Mouse (Mus musculus): Measurements from ENCODE around the gene Fut2.

The Fut2 gene

DNA sequence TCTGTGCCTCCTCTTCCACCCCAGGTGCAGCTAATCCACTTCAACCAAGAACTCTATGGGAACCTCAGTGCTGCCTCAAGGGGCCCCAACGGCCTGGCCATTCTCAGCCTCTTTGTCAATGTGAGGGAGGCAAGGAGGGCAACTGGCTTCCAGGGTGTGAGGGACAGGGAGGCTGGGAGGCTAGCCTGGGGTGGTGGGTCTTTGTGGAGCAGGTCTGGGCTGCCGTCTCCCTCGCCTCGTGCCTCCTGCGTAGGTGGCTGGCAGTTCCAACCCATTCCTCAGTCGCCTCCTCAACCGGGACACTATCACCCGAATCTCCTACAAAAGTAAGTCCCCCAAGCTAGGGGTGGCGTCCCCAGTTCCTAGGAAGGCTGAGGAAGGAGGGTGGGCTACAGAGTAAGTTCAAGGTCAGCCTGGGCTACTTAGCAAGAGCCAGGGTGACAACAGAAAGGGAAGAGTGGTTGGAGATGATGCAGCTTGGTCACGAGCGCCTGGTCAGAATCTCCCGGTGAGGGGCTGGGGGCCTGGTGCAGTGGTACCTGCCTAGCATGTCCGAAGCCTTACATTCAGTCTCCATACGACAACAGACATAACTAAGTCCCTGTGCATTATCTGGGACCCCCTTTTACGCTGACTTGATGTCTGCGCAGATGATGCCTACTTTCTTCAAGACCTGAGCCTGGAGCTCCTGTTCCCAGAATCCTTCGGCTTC is 36.8 kb upstream of the Fut2 start:
- DNase-seq (ENCODE audit: low read depth, low spot score) = no peak

DNA sequence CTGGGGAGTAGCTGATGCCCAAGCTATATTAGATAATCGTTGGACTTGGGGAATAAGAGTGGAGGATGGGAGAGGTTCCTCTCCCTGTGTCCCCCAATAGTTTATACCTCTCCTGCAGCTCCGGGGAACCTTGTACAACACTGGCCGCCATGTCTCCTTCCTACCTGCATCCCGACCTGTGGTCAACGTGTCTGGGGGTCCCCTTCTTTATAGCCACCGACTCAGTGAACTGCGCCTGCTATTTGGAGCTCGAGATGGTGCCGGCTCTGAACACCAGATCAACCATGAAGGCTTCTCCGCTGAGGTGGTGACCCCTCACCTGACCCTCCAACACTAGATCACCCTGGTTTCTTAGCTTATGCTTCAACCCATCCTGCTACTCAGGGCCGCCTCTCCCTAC is 36.1 kb upstream of the Fut2 start:
- no peak for DNase-seq (ENCODE audit: low read depth, low spot score)

DNA sequence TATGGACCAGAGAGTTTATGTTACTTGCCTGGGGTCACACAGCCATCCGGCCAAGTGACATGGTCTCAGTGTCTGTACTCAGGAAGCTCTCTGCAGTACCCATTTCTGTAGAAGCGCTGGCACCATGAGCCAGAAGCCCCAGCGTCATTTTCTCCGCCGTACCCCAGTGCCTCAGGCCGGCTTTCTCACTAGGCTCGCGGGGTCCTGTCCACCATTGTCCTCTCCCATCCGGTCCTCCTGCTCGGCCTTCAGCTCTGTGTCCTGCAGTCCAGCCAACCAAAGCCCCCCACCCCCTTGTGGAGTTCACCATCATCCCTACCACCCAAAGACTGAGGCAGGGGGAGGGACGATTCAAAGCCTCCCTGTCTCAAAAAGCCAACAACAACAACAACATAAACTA is 35.4 kb upstream of the Fut2 start:
- no peak for DNase-seq (ENCODE audit: low read depth, low spot score)

DNA sequence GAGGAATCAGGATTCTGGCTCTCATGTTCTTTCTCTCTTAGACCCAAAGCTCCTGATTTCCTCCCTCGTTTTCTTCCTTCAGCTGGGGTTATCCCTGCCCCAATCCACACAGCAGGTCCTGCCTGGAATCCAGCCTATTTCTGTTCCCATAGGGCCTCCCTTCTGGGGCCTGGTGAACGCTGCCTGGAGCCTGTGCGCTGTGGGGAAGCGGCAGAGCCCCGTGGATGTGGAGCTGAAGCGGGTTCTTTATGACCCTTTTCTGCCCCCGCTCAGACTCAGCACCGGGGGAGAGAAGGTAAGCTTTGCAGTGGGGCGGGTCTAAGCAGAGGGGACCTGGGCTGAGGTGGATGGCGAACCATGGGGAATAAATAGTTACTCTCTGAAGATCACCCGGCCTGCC is 34.9 kb upstream of the Fut2 start:
- no peak for DNase-seq (ENCODE audit: low read depth, low spot score)

DNA sequence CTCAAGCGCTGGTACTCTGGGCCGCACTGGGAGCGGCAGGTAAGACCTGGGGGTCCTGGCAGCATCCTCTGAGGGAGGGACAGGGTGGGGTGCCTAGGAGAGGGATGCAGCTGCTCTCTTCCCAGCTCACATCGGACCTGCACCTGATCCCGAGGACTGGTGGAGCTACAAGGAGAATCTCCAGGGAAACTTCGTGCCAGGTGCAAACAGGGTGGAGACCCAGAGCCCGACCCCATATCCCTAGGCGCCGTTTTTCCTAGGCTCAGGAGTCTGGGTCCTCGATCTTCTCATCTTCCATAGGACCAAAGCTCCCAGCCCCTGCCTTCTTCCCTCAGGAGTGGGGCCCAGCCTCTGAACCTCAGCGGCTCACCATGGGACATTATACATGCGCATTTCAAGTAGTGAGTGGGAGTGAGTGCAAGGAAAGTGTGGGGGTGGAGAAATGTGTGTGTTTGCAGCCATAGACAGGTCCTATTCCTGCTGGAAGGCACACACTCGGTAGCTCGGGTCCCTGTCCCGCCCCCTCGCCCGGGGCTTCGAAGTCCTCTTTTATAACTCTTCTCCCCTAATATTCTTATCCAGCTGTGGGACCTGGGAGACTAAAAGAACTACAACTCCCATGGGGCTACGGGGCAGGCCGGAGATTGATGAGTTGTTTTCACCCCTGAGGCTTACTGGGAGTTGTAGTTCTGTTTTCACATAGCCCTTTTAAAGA is 34.3 kb upstream of the Fut2 start:
- peak; percentile 78 for DNase-seq (ENCODE audit: low read depth, low spot score)

DNA sequence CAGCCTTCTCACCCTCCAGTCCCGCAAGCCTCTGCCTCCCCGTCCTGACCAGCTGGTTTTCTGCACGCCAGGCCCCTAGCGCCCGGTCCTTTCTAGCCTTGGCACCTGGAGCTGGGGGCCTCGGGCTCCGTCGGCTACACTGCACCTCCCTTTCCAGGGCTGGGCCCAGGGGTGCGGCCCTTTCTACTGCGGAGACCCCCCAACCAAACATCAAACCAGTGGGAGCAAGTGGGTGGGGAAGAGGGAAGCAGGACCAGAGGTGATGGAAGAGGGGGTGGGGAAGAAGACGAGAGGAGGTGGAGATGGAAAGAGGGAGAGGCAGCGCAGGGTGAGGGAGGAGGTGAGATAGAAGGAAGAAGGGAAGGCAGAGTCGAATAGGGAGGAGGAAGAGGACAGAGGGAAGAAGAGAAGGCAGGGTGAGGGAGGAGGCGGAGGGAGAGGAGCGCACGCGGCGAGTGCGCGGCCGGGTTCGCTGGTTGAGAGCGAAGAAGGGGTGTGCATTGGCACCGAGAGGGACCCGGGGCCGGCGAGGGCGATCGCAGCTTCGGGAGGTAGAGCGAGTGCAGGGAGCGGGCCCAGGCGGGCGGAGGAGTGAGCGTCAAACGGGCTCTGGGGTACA is 33.4 kb upstream of the Fut2 start, which contains the start of gene Car11:
Car11 (plus strand) TSS at position 321 of the 619 bp plus-strand sequence.
- DNase-seq (ENCODE audit: low read depth, low spot score) = no peak

DNA sequence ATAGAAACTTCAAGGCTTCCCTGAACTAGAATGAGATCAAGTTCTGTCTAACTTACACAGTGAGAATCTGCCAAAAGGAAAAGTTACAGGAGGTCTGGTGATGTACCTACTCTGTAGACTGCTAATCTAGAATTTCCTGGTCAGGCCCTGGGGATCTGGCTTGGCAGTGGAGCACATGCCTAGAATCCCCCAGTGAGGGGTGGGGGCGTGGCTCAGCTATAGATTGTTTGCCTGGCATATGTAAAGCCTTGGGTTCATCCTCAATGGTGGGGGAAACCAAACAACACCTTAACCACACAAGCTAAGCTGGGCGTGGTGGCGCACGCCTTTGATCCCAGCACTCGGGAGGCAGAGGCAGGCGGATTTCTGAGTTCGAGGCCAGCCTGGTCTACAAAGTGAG is 31.7 kb upstream of the Fut2 start:
- DNase-seq (ENCODE audit: low read depth, low spot score) = no peak

DNA sequence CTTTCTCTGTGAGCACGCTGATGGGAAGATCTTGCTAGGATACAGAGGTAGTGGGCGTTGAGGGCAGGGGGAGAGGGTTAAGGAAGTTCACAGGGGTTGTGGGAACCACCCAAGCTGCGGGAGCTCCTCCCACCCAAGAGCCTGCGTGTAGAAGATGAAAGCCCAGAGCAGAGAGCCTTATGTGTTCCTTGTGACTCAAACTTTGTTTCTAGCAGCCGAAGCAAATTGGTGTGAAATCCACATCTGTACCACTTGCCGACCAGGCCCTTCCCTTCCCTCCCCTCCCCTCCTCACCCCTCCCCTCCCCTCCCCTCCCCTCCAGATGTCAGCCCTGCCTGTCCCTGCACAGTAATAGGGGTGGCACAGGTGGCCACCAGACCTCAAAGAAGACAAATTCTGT is 28.9 kb upstream of the Fut2 start:
- DNase-seq (ENCODE audit: low read depth, low spot score) = no peak

DNA sequence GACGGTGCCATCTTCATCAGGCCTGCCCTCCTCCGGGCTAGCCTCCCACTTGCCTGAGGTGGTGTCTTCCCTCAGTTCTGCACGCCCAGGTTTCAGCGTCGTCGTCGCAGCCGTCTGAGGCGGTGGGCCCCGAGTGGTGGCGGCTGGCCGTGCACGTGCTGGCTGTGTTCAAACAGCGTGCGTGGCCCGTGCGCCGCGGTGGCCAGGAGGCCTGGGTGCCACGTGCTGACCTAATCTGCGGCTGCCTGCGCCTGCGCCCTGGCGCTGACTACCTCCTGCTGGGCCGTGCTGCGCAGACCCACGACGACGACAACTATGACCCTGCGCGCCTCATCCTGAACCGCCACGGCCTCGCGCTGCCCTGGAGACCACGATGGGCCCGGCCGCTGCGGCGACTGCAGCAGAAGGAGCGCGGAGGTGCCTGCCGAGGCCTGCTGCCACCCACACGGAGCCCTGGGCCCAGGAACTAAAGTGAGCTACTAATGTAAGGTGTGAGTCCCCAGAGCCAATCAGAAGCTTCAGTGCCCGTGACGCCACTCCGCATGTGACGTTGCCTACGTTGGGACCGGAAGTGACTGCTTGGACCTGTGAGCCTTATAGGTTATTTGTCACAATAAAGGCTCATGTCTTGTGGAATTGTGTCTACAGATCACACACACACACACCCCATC is 27.9 kb upstream of the Fut2 start, which contains the start of gene Sec1:
Sec1 (minus strand) TSS at position 482 of the 671 bp plus-strand sequence.
- no peak for DNase-seq (ENCODE audit: low read depth, low spot score)

DNA sequence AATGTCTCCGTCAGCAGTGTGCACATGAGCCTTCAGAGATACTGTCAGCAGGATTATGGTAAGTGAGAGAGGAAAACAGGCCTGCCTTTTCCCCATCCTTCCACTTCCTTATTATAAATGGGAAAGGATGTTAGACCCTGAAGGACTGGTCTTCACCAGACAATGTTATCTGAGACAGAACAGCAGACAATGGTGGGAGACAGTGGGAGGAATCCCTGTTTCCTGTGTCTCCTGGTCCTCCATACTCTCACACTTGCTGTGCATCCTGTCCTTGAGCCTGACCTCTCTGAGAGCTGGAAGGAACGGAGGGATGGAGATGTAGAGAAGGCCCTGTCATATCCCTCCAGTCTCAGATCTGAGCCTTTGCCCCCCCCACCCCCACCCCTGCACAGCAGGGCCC is 26.2 kb upstream of the Fut2 start:
- no peak for DNase-seq (ENCODE audit: low read depth, low spot score)

DNA sequence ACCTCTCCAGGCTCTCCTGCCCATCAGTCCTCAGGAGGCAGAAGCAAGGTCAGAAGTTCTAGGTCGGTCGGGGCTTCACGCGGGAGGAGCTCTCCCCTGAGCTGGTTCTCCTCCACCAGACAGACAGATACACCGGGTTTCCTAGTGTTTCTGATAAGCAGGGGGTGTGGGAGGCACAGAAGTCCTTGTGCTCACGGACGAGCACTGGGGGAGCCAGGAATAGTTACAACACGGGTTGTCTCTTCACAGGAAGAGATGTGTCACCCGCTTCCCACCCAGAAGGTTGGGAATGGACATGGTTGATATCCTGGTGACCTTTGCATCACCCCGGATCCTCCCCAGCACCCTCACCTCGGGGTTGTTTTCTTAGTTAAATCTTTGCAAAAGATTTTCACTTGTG is 23.6 kb upstream of the Fut2 start:
- no peak for DNase-seq (ENCODE audit: low read depth, low spot score)

DNA sequence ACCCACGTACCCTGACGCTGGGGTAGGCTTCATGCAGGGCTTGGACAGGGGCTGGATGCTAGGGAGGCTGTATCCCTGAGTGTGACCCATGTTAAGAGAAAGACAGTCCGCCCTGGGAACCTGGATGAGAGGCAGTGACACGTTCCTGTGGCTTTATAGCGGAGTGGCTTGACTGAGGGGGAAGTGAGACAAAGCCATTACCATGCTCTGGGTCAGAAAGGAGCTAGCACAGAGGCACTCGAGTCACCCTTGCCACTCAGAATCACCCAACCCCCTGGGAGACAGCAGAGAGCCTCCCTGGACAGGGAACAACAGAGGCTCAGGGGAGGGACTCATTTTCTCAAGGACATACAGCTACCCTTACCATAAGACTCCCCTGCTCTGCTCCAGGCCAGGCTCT is 22.9 kb upstream of the Fut2 start:
- no peak for DNase-seq (ENCODE audit: low read depth, low spot score)

DNA sequence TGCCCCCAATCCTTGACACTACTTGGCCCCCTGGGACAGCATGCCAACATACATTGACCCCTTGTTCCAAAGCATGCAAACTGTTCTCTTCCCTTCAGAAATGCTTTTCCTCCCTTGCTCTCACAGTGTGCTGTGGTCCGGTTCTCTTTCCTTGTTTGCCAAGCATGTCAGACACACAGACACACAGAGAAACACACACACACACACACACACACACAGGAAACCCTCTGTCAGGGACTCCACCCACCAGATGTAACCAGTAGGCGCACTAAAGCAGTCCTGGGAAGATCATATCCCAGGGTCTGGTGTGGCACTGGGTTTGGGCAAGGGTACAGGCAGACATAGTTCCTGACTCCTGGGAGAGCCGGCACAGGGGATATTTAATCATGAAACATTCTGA is 20.6 kb upstream of the Fut2 start:
- DNase-seq (ENCODE audit: low read depth, low spot score) = no peak

DNA sequence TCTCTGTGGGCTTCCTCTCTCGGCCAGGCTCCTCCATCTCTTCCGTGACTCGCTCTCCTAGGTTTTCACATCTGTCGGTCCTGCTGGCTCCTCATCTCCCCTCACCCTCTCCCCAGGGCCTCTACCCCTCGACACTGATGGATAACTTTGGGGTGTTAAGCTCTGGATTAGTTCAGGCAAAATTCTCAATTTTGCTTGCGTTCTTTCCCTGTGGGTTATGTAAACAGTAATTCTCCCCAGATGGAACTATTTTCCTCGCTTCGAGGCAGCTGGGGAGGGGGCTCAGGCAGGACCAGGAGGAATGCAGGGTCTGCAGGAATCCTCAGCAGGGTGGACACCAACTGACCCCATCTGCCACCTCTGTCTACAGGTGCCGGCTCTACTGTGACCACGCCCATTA is 19.6 kb upstream of the Fut2 start:
- DNase-seq (ENCODE audit: low read depth, low spot score) = no peak

DNA sequence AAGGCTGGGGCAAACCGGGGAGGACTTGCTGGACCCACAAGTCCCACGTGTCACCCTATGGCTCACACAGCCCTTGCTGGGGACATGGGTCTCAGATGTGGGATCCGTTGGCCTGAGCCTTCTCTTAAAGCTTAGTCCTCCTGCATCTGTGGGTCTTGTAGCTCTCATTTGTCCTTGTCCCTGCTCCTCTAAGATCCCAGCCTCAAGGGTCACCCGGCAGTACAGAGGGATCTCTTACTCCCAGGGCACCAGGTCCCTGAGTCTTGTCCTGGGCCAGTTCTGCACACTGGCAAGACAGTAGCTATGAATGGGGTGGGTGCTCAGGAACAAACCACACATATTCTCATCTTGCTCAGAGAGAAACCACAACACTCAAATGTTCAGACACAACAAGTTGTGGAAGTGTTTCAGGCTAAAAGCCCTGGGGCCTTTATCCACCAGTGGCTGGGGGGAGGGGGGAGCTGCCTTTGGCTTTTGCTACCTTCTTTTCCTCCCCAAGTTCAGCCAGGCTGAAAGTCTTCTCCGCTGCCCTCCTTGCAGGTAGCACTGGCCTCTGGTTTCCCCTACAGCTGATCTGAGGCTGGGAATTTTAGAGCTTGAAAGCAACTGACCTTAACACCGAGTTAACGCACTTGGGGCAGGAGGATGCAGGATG is 17.3 kb upstream of the Fut2 start, which contains the start of gene Ntn5:
Ntn5 (plus strand) TSS at position 627 of the 655 bp plus-strand sequence.
- no peak for DNase-seq (ENCODE audit: low read depth, low spot score)

DNA sequence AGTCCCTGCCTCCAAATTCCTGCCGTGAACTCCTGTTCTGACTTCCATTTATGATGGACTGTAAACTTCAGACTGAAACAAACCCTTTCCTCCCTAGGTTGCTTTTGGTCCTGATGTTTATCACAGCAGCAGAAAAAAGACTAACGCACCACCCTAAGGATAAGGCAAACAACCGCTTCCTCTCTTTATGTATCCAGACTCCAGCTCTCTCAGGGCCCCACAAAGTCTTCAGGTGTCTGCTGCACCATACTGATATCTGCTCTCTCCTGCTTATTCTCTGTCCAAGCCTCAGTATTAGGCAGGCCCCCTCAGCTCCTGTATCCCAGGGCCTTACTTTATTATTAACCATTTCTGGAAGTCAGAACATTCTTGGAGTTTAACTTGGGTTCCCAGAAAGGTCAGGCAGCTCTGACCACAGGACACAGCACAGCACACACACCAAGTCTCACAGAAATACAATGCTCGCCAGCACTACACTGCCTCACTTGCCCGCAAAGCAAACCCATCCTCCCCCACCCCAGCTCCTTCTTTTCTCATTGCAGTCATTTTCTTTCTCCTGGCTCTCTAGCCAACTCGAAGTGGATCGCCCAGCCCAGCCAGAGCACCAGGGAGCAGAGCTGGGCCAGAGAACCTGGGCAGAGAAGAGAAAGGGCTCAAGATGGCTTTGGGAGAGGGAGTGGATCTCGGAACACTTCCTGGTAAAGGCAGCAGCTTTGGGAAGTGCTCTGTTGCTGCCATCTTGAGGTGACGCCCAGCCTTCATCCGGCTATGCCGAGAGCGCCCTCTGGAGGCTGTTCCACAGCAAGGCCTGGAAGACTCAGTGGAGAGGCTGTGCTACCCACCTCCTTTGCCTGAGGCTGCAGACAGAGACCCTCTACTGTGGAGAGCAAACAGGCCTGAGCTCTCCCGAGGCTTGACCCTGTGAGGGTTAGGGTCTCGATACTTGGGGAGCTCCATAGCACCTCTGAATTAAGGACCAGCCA is 16.2 kb upstream of the Fut2 start:
- peak; percentile 89 for DNase-seq (ENCODE audit: low read depth, low spot score)

DNA sequence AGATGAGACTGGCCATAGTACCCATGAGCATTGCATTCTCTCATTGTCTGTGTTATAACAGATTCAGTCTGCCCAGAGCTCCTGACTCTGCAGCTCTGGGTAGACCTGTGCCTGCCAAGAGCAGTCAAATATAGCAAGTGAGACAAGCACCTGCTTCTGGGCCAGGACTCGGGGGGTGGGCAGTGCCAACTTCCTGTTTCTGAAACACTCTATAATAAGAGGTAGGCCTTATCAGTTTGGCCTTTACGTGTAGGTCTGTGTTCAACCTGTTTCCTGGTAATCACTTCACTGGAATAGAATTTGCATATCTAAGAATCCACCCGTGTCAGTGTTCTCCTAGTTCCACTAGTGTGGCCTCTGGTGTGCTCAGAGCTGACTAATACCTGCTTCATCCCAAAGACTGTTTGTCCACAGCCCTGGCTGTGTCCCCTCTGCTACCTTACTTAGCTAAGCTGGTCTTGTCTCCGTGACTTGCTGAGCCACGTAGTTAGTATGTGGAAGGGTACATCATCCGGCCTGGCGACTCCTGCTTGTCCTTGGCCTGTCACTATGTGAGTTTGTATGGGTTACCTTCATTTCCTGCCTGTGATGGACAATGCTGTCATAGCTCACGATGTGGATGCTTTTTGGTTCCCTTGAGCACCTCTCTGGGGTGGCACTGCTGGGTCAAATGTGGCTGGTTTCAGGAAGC is 15.0 kb upstream of the Fut2 start:
- peak; percentile 82 for DNase-seq (ENCODE audit: low read depth, low spot score)

DNA sequence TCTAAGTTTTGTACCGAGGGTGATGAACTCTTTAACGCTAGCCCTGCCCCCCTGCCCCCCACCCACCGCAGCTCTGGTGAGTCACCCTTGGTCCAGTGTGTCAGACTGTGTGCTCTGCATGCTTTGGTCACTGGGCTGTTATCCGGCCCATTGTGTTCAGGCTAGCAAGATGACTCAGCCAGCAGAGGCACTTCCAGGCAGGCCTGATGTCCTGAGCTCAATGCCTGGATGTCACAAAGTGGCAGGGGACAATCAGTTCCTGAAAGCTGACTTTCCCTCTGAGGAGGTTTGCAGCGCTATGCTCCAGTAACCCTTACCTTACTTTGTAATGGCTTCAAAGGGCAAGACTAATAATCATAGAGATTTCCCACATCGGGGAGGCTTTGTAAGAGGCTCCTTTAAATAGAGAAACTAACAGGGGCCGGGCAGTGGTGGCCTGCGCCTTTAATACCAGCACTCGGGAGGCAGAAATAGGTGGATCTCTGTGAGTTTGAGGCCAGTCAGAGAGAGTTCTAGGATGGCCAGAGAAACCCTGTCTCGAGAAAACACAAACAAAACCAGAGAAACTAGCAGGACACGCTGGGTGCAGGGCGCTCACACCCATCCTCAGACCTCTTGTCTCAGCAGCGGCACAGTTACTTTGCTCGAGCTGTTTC is 13.9 kb upstream of the Fut2 start:
- no peak for DNase-seq (ENCODE audit: low read depth, low spot score)

DNA sequence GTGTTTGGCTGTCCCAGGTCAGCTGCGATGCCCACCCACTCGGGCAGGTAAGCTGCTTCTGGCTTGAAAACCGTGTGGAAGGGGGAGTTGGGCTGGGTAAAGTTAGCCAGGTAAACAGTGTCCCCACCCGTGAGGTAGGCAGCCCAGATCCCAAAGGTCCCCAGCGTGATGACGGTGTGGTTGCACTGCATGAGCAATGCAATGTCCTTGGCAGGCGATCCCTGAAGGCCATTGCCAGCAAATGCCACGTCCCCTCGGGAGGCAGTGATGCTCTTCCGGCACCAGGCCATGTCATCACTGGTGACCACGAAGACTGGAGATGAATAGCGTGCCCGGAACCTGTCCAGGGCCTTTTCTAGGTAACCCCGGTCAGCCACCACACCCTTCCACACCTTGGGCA is 12.3 kb upstream of the Fut2 start:
- DNase-seq (ENCODE audit: low read depth, low spot score) = no peak

All from skeletal muscle tissue, adult 2 months (tissue).